Mouse (Mus musculus): ENCODE measurements around the gene Hoxc9. TPM values are rescaled to one million over a fixed set of nuclear protein-coding genes. Genes with fewer than 3 reads are reported as not detected.

Gene Hoxc9
- polyA plus RNA-seq, 1 experiment from 2014 or later: not detected

DNA sequence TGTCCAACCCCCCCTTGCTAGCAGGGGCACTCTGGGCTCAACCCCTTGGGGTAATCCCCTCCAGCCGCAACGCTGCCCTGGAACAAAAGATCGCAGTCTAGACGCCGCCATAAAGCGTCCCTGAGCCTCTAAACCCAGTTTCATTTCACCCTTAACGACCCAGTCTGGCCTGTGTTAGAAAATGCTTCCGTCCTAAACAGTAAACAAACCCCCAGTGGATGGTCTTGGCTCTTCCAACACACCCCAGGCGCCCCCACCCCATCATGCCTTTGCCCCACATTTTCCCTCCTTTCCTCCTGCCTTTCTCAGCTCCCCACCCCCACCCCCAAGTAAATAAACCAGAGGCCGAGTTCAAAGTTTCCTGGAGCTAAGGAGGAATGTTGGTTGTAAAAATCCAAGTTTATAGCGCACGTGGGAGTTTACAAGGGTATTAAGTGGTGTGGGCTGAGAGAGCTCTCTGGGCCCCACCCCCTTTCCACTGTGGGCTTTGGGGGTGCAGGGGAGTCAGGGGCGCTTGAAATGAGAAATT, 16.5 kb upstream of the Hoxc9 start:
- no peak overlapping the region for H3K9ac ChIP-seq
- H3K27me3 ChIP-seq: peaks cover 97% of the 10 kb centered on the region
- H3K36me3 ChIP-seq: no peaks in the 10 kb centered on the region
- H3K4me1 ChIP-seq (replicated peaks): 0 out of 2 replicates have a peak, but pooled peaks cover 3% of the 10 kb centered on the region
- H3K27ac ChIP-seq: no peak overlapping the region
- H3K4me3 ChIP-seq: no peak overlapping the region
- 1% methylated on average over 13 of the region's 13 CpGs for WGBS
- no peak overlapping the region for H3K4me2 ChIP-seq
- H3K9me3 ChIP-seq (replicated peaks): no peaks in the 10 kb centered on the region
- ATAC-seq (replicated peaks; ENCODE audit: insufficient number of reproducible peaks, insufficient read depth, low FRiP score, low read depth): no peak

GRCm38 (mm10) chr15:102961728-102962127, 14.5 kb upstream of the Hoxc9 start:
- Histone ChIP-seq H3K27me3 (peaks cover 97% of the 10 kb centered on the region), H3K4me1 (replicated peaks) (peaks cover 5% of the 10 kb centered on the region), H3K9ac (no peak overlapping the region), H3K4me2 (no peak overlapping the region), H3K9me3 (replicated peaks) (no peaks in the 10 kb centered on the region), H3K27ac (no peak overlapping the region), H3K36me3 (no peaks in the 10 kb centered on the region), H3K4me3 (no peak overlapping the region)
- WGBS: 5% methylated on average over 6 of the region's 6 CpGs
- ATAC-seq (replicated peaks; ENCODE audit: insufficient number of reproducible peaks, insufficient read depth, low FRiP score, low read depth): no peak

- Histone ChIP-seq H3K9me3 (replicated peaks) (no peaks in the 10 kb centered on the region), H3K9ac (no peak overlapping the region), H3K36me3 (no peaks in the 10 kb centered on the region), H3K4me3 (no peak overlapping the region), H3K27ac (no peak overlapping the region), H3K27me3 (peaks cover 97% of the 10 kb centered on the region), H3K4me1 (replicated peaks) (peaks cover 10% of the 10 kb centered on the region), H3K4me2 (no peak overlapping the region)
- WGBS: 5% methylated on average over 13 of the region's 13 CpGs
- ATAC-seq (replicated peaks; ENCODE audit: insufficient number of reproducible peaks, insufficient read depth, low FRiP score, low read depth): no peak
Observed at GRCm38 (mm10) chr15:102962492-102962891, 13.7 kb upstream of the Hoxc9 start.

GRCm38 (mm10) chr15:102963259-102963658, 13.0 kb upstream of the Hoxc9 start:
- Histone ChIP-seq H3K4me2 (no peak overlapping the region), H3K4me3 (no peak overlapping the region), H3K9ac (no peak overlapping the region), H3K27me3 (peaks cover 96% of the 10 kb centered on the region), H3K9me3 (replicated peaks) (no peaks in the 10 kb centered on the region), H3K27ac (no peak overlapping the region), H3K4me1 (replicated peaks) (peaks cover 10% of the 10 kb centered on the region), H3K36me3 (no peaks in the 10 kb centered on the region)
- no peak for ATAC-seq (replicated peaks; ENCODE audit: insufficient number of reproducible peaks, insufficient read depth, low FRiP score, low read depth)
- 3% methylated on average over 8 of the region's 8 CpGs for WGBS

GRCm38 (mm10) chr15:102963671-102964640, 12.3 kb upstream of the Hoxc9 start:
- H3K36me3 ChIP-seq: no peaks in the 10 kb centered on the region
- H3K27me3 ChIP-seq: peaks cover 95% of the 10 kb centered on the region
- no peaks in the 10 kb centered on the region for H3K9me3 ChIP-seq (replicated peaks)
- WGBS: 3% methylated on average over 28 of the region's 28 CpGs
- H3K4me3 ChIP-seq: no peak overlapping the region
- no peak overlapping the region for H3K4me2 ChIP-seq
- H3K27ac ChIP-seq: no peak overlapping the region
- H3K4me1 ChIP-seq (replicated peaks): peaks cover 10% of the 10 kb centered on the region
- no peak for ATAC-seq (replicated peaks; ENCODE audit: insufficient number of reproducible peaks, insufficient read depth, low FRiP score, low read depth)
- no peak overlapping the region for H3K9ac ChIP-seq

GRCm38 (mm10) chr15:102965003-102965891, 11.0 kb upstream of the Hoxc9 start:
- Histone ChIP-seq H3K27ac (no peak overlapping the region), H3K4me3 (no peak overlapping the region), H3K4me2 (no peak overlapping the region), H3K27me3 (peaks cover 97% of the 10 kb centered on the region), H3K9ac (no peak overlapping the region), H3K9me3 (replicated peaks) (no peaks in the 10 kb centered on the region), H3K36me3 (no peaks in the 10 kb centered on the region), H3K4me1 (replicated peaks) (peaks cover 10% of the 10 kb centered on the region)
- WGBS: 6% methylated on average over 26 of the region's 26 CpGs
- no peak for ATAC-seq (replicated peaks; ENCODE audit: insufficient number of reproducible peaks, insufficient read depth, low FRiP score, low read depth)

DNA sequence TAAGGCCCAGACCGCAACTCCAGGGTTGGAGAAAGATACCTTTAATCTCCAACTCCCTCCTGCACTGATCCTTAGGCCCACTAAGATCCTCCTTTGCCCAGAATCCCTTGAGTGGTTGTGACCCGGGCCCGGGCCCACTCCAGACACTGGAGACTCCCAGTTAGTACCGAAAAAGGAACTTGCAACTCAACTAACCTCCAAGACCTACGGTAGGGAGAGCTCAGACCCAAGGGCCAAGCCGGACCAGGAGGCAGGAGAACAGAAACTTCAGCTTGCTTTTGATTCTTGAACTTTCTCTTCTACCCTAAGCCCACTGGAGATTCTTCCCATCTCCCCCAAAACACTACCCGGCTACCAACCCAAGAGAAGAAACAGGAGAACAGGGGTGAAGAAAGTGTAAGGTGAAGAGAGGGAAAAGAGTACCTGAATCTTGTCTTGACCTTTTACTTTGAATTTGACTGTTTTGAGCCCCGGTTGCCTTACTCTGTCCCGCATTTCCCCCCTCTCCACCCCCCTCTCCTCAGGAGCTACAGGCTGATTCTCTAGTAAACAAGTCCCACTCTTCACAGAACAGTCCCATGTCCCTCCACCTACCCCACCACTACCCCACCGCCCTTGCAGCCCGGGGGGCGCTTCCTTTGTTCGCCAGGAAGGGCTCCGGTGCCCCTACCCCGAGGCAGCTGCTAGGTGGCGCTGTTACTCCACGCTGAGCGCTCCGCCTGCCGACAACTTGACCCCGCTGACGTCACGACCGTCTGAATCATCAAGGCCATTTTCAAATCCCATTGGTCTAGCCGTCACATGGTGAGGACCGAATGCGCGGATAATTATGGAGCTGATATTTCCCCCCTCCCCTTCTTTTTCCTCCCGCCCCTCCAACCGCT, 10.1 kb upstream of the Hoxc9 start:
- 3% methylated on average over 30 of the region's 30 CpGs for WGBS
- Histone ChIP-seq H3K27ac (no peak overlapping the region), H3K4me2 (peak overlapping the region; percentile 33), H3K4me1 (replicated peaks) (peaks cover 10% of the 10 kb centered on the region), H3K36me3 (no peaks in the 10 kb centered on the region), H3K9me3 (replicated peaks) (no peaks in the 10 kb centered on the region), H3K9ac (no peak overlapping the region), H3K4me3 (peak overlapping the region; percentile 13; the same call in 1 of the 2 replicates), H3K27me3 (peaks cover 97% of the 10 kb centered on the region)
- peak; percentile 62; the same call in 1 of the 2 replicates for ATAC-seq (replicated peaks; ENCODE audit: insufficient number of reproducible peaks, insufficient read depth, low FRiP score, low read depth)

- peak within 1 kb of the TSS; percentile 33 for H3K4me2 ChIP-seq
- no peak within 1 kb of the TSS for H3K27ac ChIP-seq
- H3K4me1 ChIP-seq (replicated peaks): peaks cover 10% of the 10 kb centered on the region
- no peak within 1 kb of the TSS for H3K9ac ChIP-seq
- no peaks in the 10 kb centered on the region for H3K36me3 ChIP-seq
- peaks cover 97% of the 10 kb centered on the region for H3K27me3 ChIP-seq
- 4% methylated on average over 27 of the region's 27 CpGs for WGBS
- H3K4me3 ChIP-seq: peak within 1 kb of the TSS; percentile 13; the same call in 1 of the 2 replicates
- no peak for ATAC-seq (replicated peaks; ENCODE audit: insufficient number of reproducible peaks, insufficient read depth, low FRiP score, low read depth)
- no peaks in the 10 kb centered on the region for H3K9me3 ChIP-seq (replicated peaks)
Observed at GRCm38 (mm10) chr15:102966776-102967311, 9.4 kb upstream of the Hoxc9 start, which contains the start of gene Hoxc10. Gene Hoxc10 (plus strand): TSS chr15:102966796.

DNA sequence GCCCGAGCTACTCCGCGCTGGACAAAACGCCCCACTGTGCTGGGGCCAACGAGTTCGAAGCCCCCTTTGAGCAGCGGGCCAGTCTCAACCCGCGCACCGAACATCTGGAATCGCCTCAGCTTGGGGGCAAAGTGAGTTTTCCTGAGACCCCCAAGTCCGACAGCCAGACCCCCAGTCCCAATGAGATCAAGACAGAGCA, 9.0 kb upstream of the Hoxc9 start, which contains the start of gene Hoxc5:
Gene Hoxc5 (plus strand): TSS at position 132 of the 199 bp plus-strand sequence.
- Histone ChIP-seq H3K27ac (no peak within 1 kb of the TSS), H3K27me3 (peaks cover 99% of the 10 kb centered on the region), H3K36me3 (no peaks in the 10 kb centered on the region), H3K9ac (no peak within 1 kb of the TSS), H3K4me2 (peak within 1 kb of the TSS; percentile 33), H3K9me3 (replicated peaks) (no peaks in the 10 kb centered on the region), H3K4me1 (replicated peaks) (peaks cover 10% of the 10 kb centered on the region), H3K4me3 (peak within 1 kb of the TSS; percentile 13; the same call in 1 of the 2 replicates)
- no peak for ATAC-seq (replicated peaks; ENCODE audit: insufficient number of reproducible peaks, insufficient read depth, low FRiP score, low read depth)
- WGBS: 5% methylated on average over 12 of the region's 12 CpGs

All from heart, embryonic 15.5 days (tissue).